Mouse (Mus musculus): ENCODE measurements at regions not wholly inside any gene's neighbourhood (a gene's known extent, or its start where the extent isn't known, plus 50 kb on each side); places are given as distances from the start of the nearest gene placed in this dataset.
"Not testable (repeated sequence)": the region's sequence is repeated elsewhere in the genome, so short reads cannot be mapped to it uniquely, and the experiment has no call there.

DNA sequence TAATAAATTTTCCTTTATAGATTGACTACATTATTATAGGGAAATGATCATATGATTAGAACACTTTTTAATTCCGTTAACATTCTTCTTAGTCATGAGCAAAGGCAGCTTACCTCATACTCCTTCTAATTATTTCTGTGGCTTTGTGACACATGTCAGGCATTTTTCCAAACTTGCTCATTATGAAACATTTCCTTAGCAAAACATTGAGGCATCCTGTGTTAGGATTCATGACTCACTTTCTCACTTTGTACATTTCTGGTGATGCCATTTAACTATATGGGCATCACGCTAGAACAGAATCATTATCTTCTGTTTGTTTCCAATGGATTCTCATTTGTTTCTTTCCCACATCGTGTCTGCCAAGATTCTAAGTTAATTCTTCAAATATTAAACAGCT is 621.3 kb downstream of the Tecrl start:
- no peak overlapping the region for H3K4me2 ChIP-seq (ENCODE audit: low read depth, low read length, poor library complexity, severe bottlenecking)
- no peaks in the 10 kb centered on the region for H3K36me3 ChIP-seq (ENCODE audit: insufficient read depth, low read length)
- no peak overlapping the region for H3K27ac ChIP-seq (ENCODE audit: low read depth, low read length)
- no peak for DNase-seq (ENCODE audit: low spot score)
- H3K4me3 ChIP-seq (ENCODE audit: low read depth, low read length), result no peak overlapping the region
- H3K27me3 ChIP-seq (ENCODE audit: insufficient read depth, low read length), result no peaks in the 10 kb centered on the region
- H3K4me1 ChIP-seq (ENCODE audit: insufficient read depth, low read length), result no peaks in the 10 kb centered on the region
- ATAC-seq (ENCODE audit: low FRiP score), result no peak
- H3K9me3 ChIP-seq (ENCODE audit: low read length), result no peaks in the 10 kb centered on the region
- WGBS, result 88% methylated on average over 3 of the region's 3 CpGs
- no peak overlapping the region for H3K9ac ChIP-seq (replicated peaks; ENCODE audit: low read length, poor library complexity, severe bottlenecking)
- no peak for TF ChIP-seq CTCF (IDR thresholded peaks at IDR 0.05)

GRCm38 (mm10) chr5:82728240-82728639 is 626.8 kb downstream of the Tecrl start:
- Histone ChIP-seq H3K4me2 (ENCODE audit: low read depth, low read length, poor library complexity, severe bottlenecking) (no peak overlapping the region), H3K27ac (ENCODE audit: low read depth, low read length) (no peak overlapping the region), H3K9me3 (ENCODE audit: low read length) (no peaks in the 10 kb centered on the region), H3K36me3 (ENCODE audit: insufficient read depth, low read length) (no peaks in the 10 kb centered on the region), H3K4me3 (ENCODE audit: low read depth, low read length) (no peak overlapping the region), H3K4me1 (ENCODE audit: insufficient read depth, low read length) (no peaks in the 10 kb centered on the region), H3K27me3 (ENCODE audit: insufficient read depth, low read length) (no peaks in the 10 kb centered on the region), H3K9ac (replicated peaks; ENCODE audit: low read length, poor library complexity, severe bottlenecking) (no peak overlapping the region)
- 71% methylated on average over 2 of the region's 2 CpGs for WGBS
- ATAC-seq (ENCODE audit: low FRiP score) (no peak), DNase-seq (ENCODE audit: low spot score) (no peak)
- TF ChIP-seq CTCF (IDR thresholded peaks at IDR 0.05), result no peak

GRCm38 (mm10) chr5:82727250-82728003 is 627.6 kb downstream of the Tecrl start:
- H3K4me3 ChIP-seq (ENCODE audit: low read depth, low read length), result no peak overlapping the region
- no peak overlapping the region for H3K4me2 ChIP-seq (ENCODE audit: low read depth, low read length, poor library complexity, severe bottlenecking)
- no peaks in the 10 kb centered on the region for H3K4me1 ChIP-seq (ENCODE audit: insufficient read depth, low read length)
- ATAC-seq (ENCODE audit: low FRiP score), result no peak
- no peaks in the 10 kb centered on the region for H3K27me3 ChIP-seq (ENCODE audit: insufficient read depth, low read length)
- H3K9me3 ChIP-seq (ENCODE audit: low read length), result no peaks in the 10 kb centered on the region
- no peak overlapping the region for H3K27ac ChIP-seq (ENCODE audit: low read depth, low read length)
- no peak for DNase-seq (ENCODE audit: low spot score)
- WGBS, result 78% methylated on average over 11 of the region's 11 CpGs
- H3K9ac ChIP-seq (replicated peaks; ENCODE audit: low read length, poor library complexity, severe bottlenecking), result no peak overlapping the region
- no peak for TF ChIP-seq CTCF (IDR thresholded peaks at IDR 0.05)
- no peaks in the 10 kb centered on the region for H3K36me3 ChIP-seq (ENCODE audit: insufficient read depth, low read length)

DNA sequence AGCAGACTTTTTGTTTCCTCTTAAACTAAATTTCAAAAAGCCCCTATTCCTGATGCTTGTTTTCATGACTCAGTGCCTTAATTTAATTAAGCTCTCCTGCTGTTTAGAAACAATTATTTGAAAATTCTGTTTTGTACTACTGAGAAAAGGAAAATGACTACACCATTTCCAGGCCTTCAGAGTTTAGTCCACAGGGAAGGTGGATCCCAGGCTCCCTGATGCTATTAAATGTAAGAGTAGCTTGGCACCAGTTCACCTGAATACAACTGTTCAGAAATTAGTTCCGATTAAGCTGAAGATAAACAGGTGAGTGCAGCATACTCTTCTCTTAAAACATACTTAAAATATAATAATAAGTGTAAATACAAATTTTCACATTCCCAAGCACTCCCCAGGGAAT is 639.3 kb downstream of the Tecrl start:
- Histone ChIP-seq H3K4me1 (ENCODE audit: insufficient read depth, low read length) (no peaks in the 10 kb centered on the region), H3K27ac (ENCODE audit: low read depth, low read length) (no peak overlapping the region), H3K27me3 (ENCODE audit: insufficient read depth, low read length) (no peaks in the 10 kb centered on the region), H3K9me3 (ENCODE audit: low read length) (no peaks in the 10 kb centered on the region), H3K36me3 (ENCODE audit: insufficient read depth, low read length) (no peaks in the 10 kb centered on the region), H3K4me2 (ENCODE audit: low read depth, low read length, poor library complexity, severe bottlenecking) (no peak overlapping the region), H3K9ac (replicated peaks; ENCODE audit: low read length, poor library complexity, severe bottlenecking) (no peak overlapping the region), H3K4me3 (ENCODE audit: low read depth, low read length) (no peak overlapping the region)
- TF ChIP-seq CTCF (IDR thresholded peaks at IDR 0.05), result no peak
- no peak for ATAC-seq (ENCODE audit: low FRiP score)
- WGBS, result 64% methylated on average over 1 of the region's 1 CpGs
- DNase-seq (ENCODE audit: low spot score), result peak; percentile 52

DNA sequence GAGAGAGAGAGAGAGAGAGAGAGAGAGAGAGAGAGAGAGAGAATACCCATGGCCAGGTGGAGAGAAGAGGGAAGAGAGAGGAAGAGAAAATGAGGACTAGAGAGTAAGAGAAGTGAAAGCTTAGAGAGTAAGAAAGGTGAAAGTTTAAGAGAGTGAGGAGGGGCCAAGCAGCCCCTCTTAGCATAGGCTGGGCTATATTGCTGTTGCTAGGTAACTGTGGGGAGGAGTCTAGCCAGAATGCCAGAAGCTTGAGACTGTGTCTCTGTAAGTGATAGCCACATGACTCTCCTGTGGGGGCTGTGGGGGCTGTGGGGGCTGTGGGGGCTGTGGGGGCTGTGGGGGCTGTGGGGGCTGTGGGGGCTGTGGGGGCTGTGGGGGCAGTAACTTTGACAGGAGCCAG is 655.3 kb downstream of the Tecrl start:
- not testable (repeated sequence) for ATAC-seq (ENCODE audit: low FRiP score)

GRCm38 (mm10) chr5:82698942-82699341 is 656.1 kb downstream of the Tecrl start:
- no peak overlapping the region for H3K9ac ChIP-seq (replicated peaks; ENCODE audit: low read length, poor library complexity, severe bottlenecking)
- ATAC-seq (ENCODE audit: low FRiP score) (no peak), DNase-seq (ENCODE audit: low spot score) (no peak)
- TF ChIP-seq CTCF (IDR thresholded peaks at IDR 0.05), result no peak
- no peaks in the 10 kb centered on the region for H3K27me3 ChIP-seq (ENCODE audit: insufficient read depth, low read length)
- H3K4me2 ChIP-seq (ENCODE audit: low read depth, low read length, poor library complexity, severe bottlenecking), result no peak overlapping the region
- no peaks in the 10 kb centered on the region for H3K9me3 ChIP-seq (ENCODE audit: low read length)
- no peaks in the 10 kb centered on the region for H3K4me1 ChIP-seq (ENCODE audit: insufficient read depth, low read length)
- no peak overlapping the region for H3K27ac ChIP-seq (ENCODE audit: low read depth, low read length)
- no peak overlapping the region for H3K4me3 ChIP-seq (ENCODE audit: low read depth, low read length)
- no peaks in the 10 kb centered on the region for H3K36me3 ChIP-seq (ENCODE audit: insufficient read depth, low read length)
- WGBS, result 92% methylated on average over 1 of the region's 1 CpGs

More for the DNA sequence above, 655.3 kb downstream of the Tecrl start:
- H3K27ac ChIP-seq (ENCODE audit: low read depth, low read length); H3K4me1 ChIP-seq (ENCODE audit: insufficient read depth, low read length); H3K9me3 ChIP-seq (ENCODE audit: low read length); H3K4me3 ChIP-seq (ENCODE audit: low read depth, low read length); H3K36me3 ChIP-seq (ENCODE audit: insufficient read depth, low read length); H3K4me2 ChIP-seq (ENCODE audit: low read depth, low read length, poor library complexity, severe bottlenecking); H3K27me3 ChIP-seq (ENCODE audit: insufficient read depth, low read length); H3K9ac ChIP-seq (replicated peaks; ENCODE audit: low read length, poor library complexity, severe bottlenecking); DNase-seq (ENCODE audit: low spot score): not testable (repeated sequence)
